Mouse (Mus musculus) A20 (cell line): Measurements from ENCODE around the gene Cdc14a.

ENCODE experiments used
- DNase-seq: peaks from one replicate; pipeline ENCODE4 v3.0.0-alpha.2; 2011; ENCODE audit warnings: low read depth, low spot score

Cdc14a gene

DNA sequence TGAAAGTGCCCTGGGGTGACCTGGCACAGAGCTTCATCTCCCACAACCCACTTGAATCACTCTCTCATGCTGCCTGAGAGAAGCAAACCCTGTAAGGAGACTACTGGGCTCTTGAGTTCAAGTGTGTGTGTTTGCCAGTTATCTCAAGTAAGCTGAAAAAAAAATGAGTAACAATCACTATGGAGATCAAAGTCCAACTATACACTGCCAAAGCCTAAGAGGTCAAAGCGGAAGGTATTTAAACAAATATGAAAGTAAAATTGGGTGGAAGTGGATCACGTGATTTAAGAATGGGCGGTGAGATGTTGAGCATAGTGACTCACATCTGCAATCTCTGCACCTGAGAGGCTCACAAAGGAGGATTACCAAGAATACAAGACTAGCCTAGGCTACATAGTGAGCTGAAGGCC is 9.4 kb downstream of the Cdc14a start:
- DNase-seq: no peak

DNA sequence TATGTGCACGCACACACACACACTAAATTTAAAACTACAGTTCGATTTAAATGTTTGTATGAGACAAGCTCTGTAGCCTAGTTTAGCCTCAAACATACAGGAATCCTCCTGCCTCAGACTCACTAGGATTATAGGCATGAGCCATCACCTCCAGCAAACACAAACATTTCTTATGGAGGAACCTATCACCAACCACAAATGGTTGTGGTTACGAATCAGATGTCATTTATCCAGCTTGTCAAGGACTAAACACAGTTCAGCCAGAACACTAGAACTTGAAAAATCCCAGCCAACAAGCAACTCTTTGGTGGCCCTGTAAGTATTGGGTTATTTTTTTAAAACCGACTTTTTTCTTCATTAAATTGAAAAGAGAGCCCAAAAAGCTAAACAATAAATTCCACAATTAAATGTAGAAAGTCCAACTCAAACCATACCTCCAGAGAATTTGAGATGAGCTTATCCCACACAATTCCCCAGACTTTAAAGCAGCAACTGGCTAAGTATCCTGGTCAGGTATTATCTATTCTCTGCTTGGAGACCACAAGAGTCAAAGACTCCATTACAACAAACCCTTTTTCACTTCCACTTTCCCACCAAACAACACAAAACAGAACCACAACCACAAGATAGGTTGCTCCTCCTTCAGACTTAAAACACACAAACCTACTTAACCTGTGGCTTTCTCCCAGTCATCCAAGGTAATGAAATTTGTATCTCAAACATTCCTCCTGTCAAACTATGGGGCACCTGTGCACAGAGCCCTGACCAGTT is 10.7 kb downstream of the Cdc14a start:
- DNase-seq: peak; percentile 16

DNA sequence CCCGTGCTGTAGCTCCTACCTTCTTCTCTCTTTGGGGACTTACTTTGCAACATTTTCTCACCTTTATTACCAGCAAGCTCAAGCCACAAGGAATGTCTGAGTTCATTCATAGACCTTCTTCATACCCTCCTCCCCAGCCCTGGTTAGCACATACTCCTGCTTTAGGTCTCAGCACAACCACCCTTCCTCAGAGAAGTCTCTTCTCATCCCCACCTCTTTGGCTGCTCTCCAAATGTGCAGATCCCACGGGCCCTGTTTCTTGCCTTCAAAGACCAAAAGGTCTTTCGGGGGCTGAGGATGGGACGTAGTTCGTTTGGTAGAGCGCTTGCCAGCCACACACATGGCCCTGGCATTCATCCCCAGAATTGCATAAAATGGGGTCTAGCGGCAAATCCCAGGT is 13.8 kb downstream of the Cdc14a start:
- DNase-seq: no peak

DNA sequence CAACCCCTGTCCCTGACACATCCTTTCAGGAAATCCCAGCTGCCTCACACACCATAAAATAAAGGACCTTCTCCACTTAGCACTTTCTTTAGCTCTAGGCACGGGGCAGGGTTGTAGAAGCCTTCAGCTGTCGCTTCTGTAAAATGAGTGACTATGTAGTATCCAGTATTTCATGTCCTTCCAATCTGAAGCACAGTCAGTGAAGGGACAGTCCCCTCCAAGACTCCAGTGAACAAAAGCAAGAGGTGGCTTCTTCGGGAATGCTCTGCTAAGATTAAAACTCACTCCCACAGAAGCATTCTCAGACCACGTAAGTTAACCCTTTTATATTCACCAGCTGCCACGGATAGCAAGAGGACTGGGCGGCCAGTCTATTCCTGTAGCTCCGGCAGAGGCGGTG is 14.3 kb downstream of the Cdc14a start:
- no peak for DNase-seq

DNA sequence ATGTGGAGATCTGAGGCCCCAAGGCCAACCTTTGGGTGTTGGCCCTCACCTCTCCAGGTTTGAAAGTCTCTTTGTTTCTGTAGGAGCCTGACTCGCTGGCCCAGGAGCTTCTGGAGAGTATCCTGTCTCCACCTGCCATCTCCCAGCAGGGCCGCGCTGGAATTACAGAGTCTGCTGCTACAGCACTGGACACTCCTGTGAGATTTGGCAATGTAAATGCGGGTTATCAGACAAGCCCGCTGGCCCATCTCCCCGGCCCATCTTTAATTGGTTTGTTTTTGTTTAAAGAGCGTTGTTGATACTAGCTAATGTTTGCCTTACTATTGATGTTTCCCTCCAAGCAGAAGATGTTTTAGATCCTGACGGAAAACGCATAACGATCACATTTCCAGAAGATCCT is 15.0 kb downstream of the Cdc14a start:
- DNase-seq: no peak

DNA sequence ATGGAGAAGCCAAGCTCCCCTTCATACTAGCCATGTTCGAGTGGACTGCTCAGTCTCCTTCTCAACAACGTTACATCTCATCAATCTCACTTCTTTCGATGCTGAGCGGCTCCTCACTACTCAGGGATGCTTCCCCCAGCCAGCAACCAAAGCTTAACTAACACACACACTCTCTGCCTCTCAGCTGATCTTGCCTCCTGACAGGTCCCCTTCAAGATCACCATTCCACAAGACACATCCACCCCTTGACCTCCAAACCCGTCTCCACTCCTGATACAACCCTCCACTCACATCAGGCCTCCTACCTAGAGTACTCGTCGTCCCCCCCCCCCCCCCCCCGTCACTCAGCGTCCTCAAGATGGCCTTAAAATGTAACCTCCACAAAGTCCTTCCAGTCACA is 18.3 kb downstream of the Cdc14a start:
- DNase-seq: no peak

DNA sequence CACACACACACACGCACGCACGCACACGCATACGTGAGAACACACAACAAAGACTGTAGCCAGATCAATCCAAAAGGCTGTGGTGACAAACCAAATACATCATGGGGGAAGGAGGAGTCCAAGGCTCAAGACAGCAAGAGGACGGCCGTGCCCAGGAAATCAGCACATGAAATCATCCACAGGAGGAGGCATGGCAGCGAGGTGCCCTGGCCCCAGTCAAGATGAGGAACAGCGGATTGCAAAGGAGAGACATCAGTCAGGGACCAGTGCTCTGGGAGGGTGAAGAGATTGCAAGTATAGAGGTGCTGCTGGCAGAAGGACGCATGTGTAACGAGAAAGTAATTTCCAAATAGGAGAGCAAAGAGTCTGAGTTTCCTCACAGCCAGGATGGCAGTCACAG is 22.4 kb downstream of the Cdc14a start:
- DNase-seq: no peak

DNA sequence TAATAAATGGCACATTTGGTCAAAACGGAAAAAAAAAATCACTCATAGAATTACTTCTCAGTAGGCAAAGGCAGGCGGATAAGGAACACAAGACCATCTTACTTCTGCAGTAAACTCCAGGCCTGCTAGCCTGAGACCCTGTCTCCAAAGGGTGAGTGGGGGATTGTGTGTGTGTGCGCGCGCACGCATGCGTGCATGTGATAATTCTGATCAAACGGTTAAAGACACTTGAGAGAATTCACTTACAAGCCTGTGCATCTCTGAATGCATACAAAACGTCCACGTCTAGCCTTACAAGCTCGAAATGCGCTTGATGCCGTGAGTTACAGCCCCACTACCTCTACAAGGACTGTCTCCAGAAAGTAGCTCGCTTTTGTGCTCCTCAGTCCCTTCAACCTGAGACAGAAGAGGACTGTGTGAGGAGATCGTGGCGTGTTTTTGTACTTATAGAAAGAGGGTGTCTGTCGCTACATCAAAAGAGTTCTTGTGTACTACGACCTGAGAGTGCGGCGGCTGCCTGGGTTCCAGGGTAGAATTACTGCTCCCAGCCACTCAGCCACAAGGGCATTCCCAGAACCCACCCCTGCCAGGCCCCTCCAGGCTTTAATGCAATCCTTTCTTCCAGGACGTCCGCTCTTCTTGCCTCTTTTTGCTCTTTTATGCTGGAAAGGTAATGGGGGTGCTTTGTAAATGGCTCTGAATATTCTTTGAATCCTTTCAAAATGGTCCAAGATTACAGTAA is 24.3 kb downstream of the Cdc14a start:
- DNase-seq: no peak

DNA sequence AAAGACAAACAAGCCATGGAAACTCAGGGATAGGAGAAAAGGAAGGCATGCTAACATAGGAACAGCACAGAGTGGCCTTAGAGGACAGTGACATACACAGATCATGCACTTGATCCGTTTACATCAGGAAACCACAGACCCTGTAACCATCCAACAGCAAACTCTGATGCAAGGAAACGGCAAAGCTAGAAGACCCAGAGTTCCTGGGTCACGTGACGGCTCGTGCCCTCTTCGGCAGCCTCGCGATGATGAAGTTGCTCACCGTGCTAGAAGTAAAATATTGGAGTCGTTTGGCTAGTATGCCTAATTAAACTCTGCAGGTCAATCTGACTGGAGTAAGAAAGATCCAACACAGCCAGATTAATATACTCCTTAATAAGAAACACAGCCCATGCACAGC is 25.3 kb downstream of the Cdc14a start:
- DNase-seq: no peak

DNA sequence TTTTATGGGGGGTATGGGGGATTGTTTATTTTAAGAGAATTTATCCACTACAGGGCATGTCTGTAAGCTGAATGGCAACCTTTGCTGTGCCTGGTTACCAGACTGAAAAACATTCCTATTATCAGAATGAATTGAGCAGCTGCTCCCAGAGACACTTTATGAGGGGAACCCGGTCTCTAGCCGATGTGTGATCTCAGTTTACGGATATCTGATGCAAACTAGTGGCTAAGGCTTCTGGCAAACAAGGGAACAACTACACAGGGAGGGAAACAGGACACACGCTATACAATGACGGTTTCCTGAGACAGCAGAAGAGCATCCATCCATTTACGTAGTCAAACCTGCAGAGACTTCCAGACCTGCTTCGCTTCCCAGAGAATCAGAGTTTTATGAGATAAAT is 25.9 kb downstream of the Cdc14a start:
- no peak for DNase-seq

DNA sequence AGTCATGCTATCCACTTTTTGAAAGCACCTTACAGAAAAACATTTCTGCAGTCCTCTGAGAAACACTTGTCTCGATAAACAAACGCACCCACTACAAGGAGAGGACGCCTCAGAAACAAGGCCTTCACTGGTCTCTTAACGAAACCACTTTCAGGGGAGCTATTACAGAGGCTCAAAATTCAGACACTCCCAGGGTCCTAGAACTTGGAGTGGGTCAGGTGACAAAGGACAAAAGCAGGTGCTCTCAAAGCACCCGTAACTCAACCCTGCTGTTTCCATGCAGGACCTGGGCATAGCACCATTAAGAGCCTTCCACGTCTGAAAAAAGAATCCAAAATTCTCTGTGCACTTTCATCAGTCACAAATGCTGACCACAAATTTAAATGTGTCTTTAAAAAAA is 26.5 kb downstream of the Cdc14a start:
- DNase-seq: no peak

DNA sequence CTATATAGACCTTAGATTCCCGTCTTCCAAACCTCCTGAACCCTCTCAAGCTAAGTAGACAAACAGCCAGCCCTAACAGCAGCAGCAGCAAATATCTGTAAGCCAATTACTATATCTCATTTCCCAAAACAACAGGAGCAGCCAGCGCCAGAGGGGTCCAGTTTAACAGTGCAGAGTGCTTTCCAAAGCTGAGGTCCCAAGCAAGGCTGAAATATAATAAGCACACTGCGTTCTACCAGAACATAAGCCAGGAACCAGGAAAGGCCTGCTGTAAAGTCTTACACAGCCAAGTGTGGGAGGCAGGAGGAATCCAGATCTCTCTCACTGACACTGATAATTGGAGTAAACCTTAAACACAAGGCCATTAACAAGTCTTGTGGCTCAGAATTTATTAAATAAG is 27.3 kb downstream of the Cdc14a start:
- no peak for DNase-seq

DNA sequence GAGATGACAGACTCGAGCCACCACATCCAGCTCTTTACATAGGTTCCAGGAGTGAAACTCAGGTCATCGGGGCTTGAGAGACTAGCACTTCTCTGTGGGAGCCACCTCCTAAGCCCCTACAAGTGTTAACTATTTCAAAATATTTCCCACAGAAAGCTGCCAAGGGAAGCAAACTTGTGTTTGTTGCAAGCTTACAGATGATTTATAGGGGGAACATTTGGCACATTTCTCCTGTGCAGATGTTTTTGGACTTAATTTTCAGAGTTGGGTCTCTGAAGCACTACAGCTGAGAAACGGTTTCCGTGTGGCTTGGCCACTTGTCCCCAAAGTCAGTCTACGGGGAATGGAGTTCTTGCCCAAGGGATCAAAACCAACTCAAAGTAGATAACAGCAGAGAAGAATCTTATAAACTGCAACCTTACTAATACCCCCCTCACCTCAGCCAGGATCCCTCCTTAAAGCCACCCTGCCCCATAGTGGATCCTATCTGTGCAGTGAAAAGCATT is 28.9 kb downstream of the Cdc14a start:
- DNase-seq: no peak

DNA sequence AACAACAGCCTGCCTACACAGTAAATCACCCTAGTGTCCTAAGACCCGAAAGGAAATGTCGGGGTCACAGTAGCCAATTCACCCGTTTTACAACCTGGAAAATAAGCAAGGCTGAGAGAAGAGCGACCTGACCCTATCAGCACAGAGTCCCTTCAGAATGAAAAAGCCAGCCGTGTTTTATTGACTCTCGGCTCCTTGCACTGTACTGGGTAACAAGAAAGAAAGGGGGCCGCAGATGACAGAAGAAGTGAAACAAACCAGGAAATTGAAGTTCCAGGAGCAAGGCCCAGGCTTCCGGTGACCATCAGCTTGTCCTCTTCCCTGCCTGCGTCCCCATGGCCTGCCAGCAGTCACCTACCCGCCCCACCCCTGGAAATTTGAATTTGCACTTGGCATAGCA is 32.4 kb downstream of the Cdc14a start:
- no peak for DNase-seq

DNA sequence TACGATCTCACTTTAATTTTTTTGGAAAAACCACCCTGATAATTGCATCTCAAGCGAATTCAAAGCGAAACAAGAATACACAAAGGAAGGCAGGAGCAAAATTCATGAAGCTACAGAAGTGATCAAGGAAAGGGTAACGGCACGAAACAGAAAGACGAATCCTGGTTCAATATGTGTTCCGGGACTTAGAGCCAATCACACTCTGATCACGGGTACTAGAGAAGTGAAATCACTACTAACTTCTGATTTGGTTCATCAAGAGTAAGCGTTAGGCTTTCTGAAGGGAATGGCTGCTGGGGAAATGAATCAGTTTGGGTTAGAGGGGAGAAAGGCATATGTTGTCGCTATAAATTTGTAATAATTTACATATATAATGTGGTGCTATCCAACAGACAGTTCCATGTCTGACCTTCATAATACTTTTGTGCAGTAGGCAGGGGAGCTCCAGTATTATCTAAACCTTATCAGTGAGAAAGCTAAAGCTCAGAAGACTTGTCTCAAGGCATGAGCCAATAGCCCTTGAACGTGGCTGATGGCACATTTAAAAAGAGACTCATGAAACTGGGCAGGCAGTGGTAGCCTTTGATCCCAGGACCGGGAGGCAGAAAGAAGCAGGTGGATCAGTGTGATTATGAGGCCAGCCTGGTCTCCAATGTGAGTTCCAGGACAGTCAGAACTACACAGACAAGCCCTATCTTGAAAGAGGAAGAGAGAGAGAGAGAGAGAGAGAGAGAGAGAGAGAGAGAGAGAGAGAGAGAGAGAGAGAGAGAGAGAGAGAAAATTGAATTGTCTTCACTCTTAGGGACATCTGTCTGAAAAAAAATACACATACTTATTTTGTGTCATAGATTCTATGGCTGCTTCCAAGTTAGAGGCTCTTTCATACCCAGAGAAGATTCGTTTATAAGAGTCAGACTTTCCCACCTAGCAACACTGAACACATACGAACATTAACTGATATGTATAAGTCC is 34.0 kb downstream of the Cdc14a start:
- DNase-seq: no peak

DNA sequence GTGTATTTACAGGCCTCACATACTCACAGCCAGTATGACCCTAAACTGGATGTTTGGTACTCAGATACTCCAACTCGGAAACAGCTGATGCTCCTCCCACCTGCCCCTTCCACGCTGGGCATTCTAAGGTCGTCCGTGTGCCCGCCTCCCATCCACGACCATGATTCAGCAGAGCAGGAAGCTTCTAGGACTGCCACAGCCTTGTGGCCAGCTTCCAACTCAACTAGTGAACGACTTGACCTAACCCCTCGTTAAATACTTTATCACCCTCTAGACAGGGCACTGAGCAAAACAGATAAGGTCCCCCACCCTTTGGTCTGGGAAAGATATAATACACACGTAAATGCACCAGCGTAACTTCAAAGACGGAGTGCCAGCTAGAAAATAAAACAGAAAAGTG is 35.0 kb downstream of the Cdc14a start:
- DNase-seq: no peak

DNA sequence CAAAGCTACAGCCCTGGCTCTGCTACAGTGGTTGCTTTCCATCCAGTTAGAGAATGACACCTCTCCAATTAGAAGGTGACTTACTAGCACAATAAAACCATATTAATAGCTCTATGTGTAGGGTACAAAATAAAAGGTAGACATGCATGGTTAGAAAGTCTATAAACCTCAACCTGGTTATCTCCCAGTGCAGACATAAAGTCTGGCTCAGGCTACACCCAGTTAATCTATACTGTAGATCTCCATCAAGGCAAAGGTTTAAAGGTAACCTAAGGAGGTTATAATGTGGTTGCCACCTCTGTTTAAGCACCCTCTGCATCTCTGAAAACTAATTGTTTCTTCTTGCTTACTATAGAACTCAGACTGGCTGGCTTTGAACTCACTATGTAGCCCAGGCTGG is 36.9 kb downstream of the Cdc14a start:
- no peak for DNase-seq

DNA sequence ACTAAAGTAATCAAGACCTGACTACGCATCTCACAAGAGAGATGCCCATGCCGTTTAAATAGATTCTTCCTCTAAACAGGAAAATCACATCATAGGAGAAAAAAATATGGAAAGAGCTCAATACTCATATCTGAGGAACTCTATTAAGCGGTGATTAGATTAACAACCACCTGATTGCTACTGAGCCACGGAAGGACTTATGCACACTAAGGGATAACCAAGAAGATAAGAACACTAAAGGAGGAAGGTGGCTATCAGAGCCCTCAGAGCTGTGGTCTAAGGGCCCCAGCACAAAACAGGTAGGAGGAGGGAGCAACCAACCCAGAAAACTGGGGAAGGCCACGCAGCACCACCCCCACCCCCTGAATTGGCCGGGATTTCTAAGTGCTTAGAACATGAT is 37.5 kb downstream of the Cdc14a start:
- no peak for DNase-seq

DNA sequence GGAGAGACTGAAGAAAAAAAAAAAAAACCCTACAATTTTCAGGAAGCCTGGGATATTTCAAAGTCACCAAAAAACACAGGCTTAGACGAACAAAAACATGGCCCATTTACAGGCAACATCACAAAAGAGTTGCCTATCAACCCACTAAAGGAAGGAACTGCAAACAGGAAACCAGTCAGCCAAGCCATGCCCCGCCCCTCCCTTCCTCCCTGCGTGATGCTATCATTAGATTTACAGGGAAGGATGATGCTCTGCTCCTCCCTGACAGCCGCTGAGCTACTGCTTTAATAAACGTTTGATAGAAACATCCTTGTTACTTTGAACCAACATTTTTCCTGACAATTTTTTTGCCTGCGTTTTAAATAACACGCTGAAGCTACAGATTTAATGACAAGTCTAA is 39.5 kb downstream of the Cdc14a start:
- no peak for DNase-seq

DNA sequence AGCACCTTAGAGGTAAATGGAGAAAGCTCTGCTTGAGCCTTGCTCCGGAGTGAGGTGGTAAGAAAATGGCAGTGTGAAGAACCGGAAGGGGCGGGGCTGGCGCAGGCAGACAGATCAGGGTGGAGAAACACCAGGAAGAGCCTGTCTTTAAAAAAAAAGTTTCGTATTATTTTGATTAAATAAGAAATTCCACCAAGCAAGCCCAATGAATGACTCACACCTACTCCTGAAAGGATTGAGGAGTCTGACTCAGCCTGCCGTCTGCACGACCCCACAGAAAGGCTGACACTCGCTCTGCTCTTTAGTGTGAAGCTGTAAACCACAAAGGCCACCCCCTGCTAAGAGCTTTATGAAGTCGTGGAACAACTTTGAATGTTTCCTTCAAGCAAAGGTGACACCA is 43.5 kb downstream of the Cdc14a start:
- no peak for DNase-seq

DNA sequence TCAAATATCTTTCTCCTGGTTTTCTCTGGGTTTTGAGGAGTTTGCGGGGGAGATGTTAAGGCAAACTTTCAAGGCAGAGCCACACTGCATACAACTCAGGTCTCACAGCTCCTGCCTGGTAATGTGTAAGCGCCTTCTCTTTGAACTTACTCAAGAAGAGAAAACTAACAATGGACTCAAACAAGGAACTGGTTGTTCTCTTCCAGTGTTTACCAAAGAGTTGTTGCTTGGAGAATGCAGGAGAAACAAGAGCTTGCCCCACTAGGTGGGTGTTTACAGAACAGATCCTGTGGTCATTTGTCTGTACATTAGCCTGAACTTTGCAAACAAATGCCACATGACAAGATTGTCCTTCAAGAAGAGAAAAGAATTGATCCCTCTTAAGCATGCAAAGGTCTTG is 48.4 kb downstream of the Cdc14a start:
- DNase-seq: no peak

DNA sequence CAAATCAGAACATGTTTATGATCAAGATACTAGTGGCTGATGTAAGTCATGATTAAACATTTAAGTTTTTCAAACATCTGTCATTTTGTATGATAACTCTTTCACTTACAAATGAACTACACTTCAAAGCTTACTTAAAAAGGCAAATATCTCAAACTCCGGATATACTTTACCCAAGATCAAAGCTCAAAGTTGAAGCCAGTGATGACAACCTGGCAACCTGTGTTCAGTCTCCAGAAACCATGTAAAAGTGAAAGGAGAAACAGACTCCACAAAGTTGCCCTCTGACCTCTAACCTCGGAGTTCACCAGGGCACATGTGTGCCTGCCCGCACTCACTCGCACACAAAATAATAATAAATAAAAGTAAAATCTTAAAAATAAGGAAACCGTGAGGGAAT is 49.3 kb downstream of the Cdc14a start:
- no peak for DNase-seq
